Mouse (Mus musculus) cerebellum, postnatal 4 days (tissue): Measurements from ENCODE around the gene Galk1.
"Not testable (repeated sequence)": the region's sequence is repeated elsewhere in the genome, so short reads cannot be mapped to it uniquely, and the experiment has no call there.

Experiments used
- DNase-seq, 2 experiments: peaks; one replicate each; pipeline ENCODE4 v3.0.0; 2022; ENCODE audit warnings: low spot score in 2 of 2, mixed read lengths in 1 of 2

Gene Galk1

GRCm38 (mm10) chr11:116030898-116031845 lies 18.7 kb upstream of the Galk1 start:
- peak in 1 of 2 experiments; percentile 31 for DNase-seq

GRCm38 (mm10) chr11:116030088-116030897 lies 17.8 kb upstream of the Galk1 start, which contains the start of gene Unk:
TSS of gene Unk (plus strand) at chr11:116030322.
- DNase-seq = peak; percentile 91 to 97

GRCm38 (mm10) chr11:116029086-116029865 lies 16.8 kb upstream of the Galk1 start:
- no peak for DNase-seq

- DNase-seq = no peak
Measured at GRCm38 (mm10) chr11:116028177-116028865, 15.8 kb upstream of the Galk1 start.

- DNase-seq = no peak
Measured at GRCm38 (mm10) chr11:116027756-116028155, 15.2 kb upstream of the Galk1 start, which contains the start of gene H3f3b. TSS of gene H3f3b (minus strand) at chr11:116027962.

- no peak for DNase-seq
Measured at GRCm38 (mm10) chr11:116025056-116025845, 12.7 kb upstream of the Galk1 start.

- DNase-seq = peak; percentile 87 to 92
Measured at GRCm38 (mm10) chr11:116024356-116024808, 11.9 kb upstream of the Galk1 start.

- peak in 1 of 2 experiments; percentile 78 for DNase-seq
Measured at GRCm38 (mm10) chr11:116023771-116024355, 11.3 kb upstream of the Galk1 start.

- not testable (repeated sequence) for DNase-seq
Measured at GRCm38 (mm10) chr11:116023074-116023770, 10.7 kb upstream of the Galk1 start.

GRCm38 (mm10) chr11:116022256-116022780 lies 9.8 kb upstream of the Galk1 start:
- no peak for DNase-seq

GRCm38 (mm10) chr11:116021328-116022220 lies 9.1 kb upstream of the Galk1 start:
- no peak for DNase-seq

- DNase-seq = no peak
Measured at GRCm38 (mm10) chr11:116020519-116020922, 8.0 kb upstream of the Galk1 start.

- no peak for DNase-seq
Measured at GRCm38 (mm10) chr11:116019976-116020411, 7.5 kb upstream of the Galk1 start.

- DNase-seq = no peak
Measured at GRCm38 (mm10) chr11:116019360-116019791, 6.9 kb upstream of the Galk1 start.

- not testable (repeated sequence) for DNase-seq
Measured at GRCm38 (mm10) chr11:116018867-116019266, 6.3 kb upstream of the Galk1 start.

- no peak for DNase-seq
Measured at GRCm38 (mm10) chr11:116018106-116018505, 5.6 kb upstream of the Galk1 start.

GRCm38 (mm10) chr11:116014821-116015220 lies 2.3 kb upstream of the Galk1 start:
- no peak for DNase-seq
